Mouse (Mus musculus) forebrain, embryonic 12.5 days (tissue): ENCODE results near the gene Fat3. TPM values are rescaled to one million over a fixed set of nuclear protein-coding genes. Genes with fewer than 3 reads are reported as not detected.

ENCODE experiments used
- ATAC-seq: fragments of 200-750 bp; cut with Nextera tagmentation; 2 replicates; pipeline ENCODE4 v1.8.0; 2017; ENCODE audit warnings: moderate TSS enrichment; ENCODE audit not compliant: low FRiP score
- H3K27ac ChIP-seq: fragments of 300-500 bp; sonication (generic); 2 replicates; pipeline ENCODE4 v1.5.1; 2016; ENCODE audit warnings: mild to moderate bottlenecking
- H3K27me3 ChIP-seq: fragments of 300-500 bp; sonication (generic); 2 replicates; pipeline ENCODE4 v1.6.1; 2016; ENCODE audit warnings: mild to moderate bottlenecking
- H3K36me3 ChIP-seq: fragments of 300-500 bp; sonication (generic); replicated peaks from 2 replicates; pipeline ENCODE4 v1.6.1; 2016; ENCODE audit warnings: mild to moderate bottlenecking
- H3K4me1 ChIP-seq: fragments of 300-500 bp; sonication (generic); 2 replicates; pipeline ENCODE4 v1.6.1; 2016
- H3K4me2 ChIP-seq: fragments of 300-500 bp; sonication (generic); 2 replicates; pipeline ENCODE4 v1.6.1; 2016; ENCODE audit warnings: mild to moderate bottlenecking, moderate library complexity
- H3K4me3 ChIP-seq: fragments of 300-500 bp; sonication (generic); replicated peaks from 2 replicates; pipeline ENCODE4 v1.5.1; 2016; ENCODE audit warnings: mild to moderate bottlenecking
- H3K9ac ChIP-seq: fragments of 300-500 bp; sonication (generic); 2 replicates; pipeline ENCODE4 v1.6.1; 2016; ENCODE audit warnings: mild to moderate bottlenecking
- H3K9me3 ChIP-seq: fragments of 300-500 bp; sonication (generic); 2 replicates; pipeline ENCODE4 v1.6.1; 2016
- WGBS: fragments of 180-500 bp; shearing (Covaris S2); methylation state at CpG from one replicate; pipeline ENCODE4 v1.1.7; 2016; 5-methylcytosine and 5-hydroxymethylcytosine counted together
- polyA plus RNA-seq: library from polyadenylated mRNA; unstranded; fragments of >200 nt; fragmentation: Nextera tagmentation; extraction: Ambion mirVana; gene quantifications from 2 replicates; pipeline ENCODE4 v1.2.1, GENCODE M21; 2016

Fat3 gene
- polyA plus RNA-seq, 1 experiment from 2014 or later: 13.0 TPM

DNA sequence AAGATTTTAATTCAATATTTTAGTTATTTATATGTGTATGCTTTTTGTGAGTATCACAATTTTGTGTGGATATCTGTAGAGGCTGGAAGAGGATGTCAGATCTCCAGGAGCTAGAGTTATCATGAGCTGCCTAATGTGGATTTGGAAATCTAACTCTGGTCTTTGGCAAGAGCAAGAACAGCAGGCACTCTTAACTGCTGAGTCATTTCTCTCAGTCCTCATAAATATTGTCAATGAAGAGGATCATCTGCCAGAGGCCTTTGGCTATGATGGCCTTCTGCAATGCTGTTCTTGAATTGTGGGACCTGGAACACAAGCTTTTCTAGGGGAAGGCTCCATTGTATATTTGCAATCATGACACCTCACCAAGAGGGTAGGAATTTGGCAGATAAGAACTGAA is 529.7 kb downstream of the Fat3 start:
- Histone ChIP-seq H3K27me3 (no peaks in the 10 kb centered on the region), H3K9me3 (no peaks in the 10 kb centered on the region), H3K36me3 (peaks cover 13% of the 10 kb centered on the region), H3K4me3 (no peak overlapping the region), H3K27ac (no peak overlapping the region), H3K4me2 (no peak overlapping the region), H3K9ac (no peak overlapping the region), H3K4me1 (no peaks in the 10 kb centered on the region)
- no peak for ATAC-seq

DNA sequence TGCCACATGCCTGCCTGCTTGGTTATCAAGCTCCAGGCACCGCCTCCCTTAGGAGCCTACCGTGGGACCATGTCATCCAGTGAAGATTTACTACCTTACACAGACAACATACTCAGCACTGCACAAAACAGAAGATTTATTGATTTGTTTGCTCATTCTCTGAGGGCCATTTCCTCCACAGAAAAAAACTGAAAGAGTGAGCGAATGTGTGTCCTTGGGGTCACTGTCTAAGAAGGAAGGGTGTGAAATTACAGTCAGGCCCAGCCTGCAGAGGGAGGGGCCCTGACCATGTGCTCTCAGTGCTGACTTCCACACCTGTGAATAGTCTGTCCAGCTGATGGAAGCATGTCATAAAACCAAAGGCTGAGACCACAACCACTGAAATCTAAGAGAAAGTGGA is 536.9 kb downstream of the Fat3 start:
- Histone ChIP-seq H3K4me3 (no peak overlapping the region), H3K27me3 (no peaks in the 10 kb centered on the region), H3K9ac (no peak overlapping the region), H3K4me2 (no peak overlapping the region), H3K9me3 (no peaks in the 10 kb centered on the region), H3K4me1 (no peaks in the 10 kb centered on the region), H3K36me3 (peaks cover 14% of the 10 kb centered on the region), H3K27ac (no peak overlapping the region)
- no peak for ATAC-seq
- 84% methylated on average over 3 of the region's 3 CpGs for WGBS

DNA sequence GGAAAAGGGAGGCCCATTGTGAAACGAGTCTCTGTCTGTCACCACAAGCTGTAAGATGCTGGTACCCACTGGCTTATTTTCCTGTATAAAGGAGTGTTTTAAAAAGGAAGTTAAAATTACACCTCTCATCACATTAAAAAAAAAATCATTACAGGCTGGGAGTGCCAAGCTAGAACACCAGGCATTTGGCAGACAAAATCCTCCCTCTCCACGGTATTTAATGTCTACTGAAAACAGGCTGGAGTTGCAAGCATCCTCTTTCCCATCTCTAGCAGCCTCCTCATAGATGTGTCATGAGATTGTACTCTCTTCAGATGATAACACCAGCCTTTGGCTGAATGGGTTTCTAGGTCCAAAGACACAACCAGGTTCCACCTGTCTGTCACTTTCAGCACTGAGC is 538.2 kb downstream of the Fat3 start:
- Histone ChIP-seq H3K4me3 (no peak overlapping the region), H3K27me3 (no peaks in the 10 kb centered on the region), H3K36me3 (peaks cover 12% of the 10 kb centered on the region), H3K9ac (no peak overlapping the region), H3K4me1 (no peaks in the 10 kb centered on the region), H3K9me3 (no peaks in the 10 kb centered on the region), H3K27ac (no peak overlapping the region), H3K4me2 (no peak overlapping the region)
- ATAC-seq: no peak
- WGBS: 86% methylated on average over 2 of the region's 2 CpGs

DNA sequence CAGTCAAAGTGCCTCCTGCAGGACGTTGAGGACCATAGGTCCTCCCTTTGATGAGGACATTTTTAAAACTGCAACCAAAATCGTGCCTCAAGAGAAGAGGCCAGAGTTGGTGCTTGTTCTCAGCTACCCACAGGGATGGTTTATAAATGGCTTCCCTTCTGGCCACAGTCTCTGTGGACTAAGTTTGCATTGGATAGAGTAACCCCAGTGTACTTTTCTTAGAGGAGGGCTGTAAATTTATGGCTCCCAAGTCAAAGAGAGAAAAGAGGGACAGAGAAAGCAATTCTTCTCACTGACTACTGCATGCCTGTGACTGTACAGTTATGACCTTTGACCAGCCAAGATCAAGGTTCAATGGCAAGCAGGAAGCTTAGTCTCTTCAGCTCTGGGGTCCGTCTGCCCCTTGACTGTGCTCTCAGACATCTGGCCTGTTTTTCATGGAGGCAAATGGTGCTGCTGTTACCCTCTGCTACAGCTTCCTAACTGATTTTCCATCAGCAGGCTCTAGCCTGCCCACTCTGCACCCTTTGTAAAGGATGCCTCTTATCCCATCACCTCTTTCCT is 542.8 kb downstream of the Fat3 start:
- Histone ChIP-seq H3K4me1 (peaks cover 2% of the 10 kb centered on the region; the same call in 1 of the 2 replicates), H3K27ac (no peak overlapping the region), H3K9me3 (no peaks in the 10 kb centered on the region), H3K36me3 (peaks cover 11% of the 10 kb centered on the region), H3K4me2 (no peak overlapping the region), H3K27me3 (no peaks in the 10 kb centered on the region), H3K4me3 (no peak overlapping the region), H3K9ac (no peak overlapping the region)
- no peak for ATAC-seq
- WGBS: 63% methylated on average over 3 of the region's 3 CpGs

DNA sequence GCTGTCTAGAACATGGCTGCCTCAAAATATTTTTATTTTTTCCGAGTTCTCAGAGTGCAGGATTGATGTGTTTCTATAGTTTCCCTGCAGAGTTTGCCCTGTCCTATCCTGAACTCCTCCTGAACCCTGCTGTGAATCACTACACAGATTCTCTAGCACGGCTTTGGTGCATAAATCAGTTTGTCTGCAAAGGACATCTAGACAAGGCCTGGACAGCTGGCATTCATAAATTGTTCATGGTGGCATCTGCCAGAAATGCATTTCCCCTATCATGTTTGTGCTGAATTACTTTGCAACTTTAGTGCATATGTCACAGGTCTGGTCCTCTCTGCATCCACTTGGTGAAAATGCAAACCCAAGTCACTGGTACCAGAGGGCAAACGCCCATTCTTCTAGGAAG is 543.3 kb downstream of the Fat3 start:
- Histone ChIP-seq H3K27me3 (no peaks in the 10 kb centered on the region), H3K4me2 (no peak overlapping the region), H3K9me3 (no peaks in the 10 kb centered on the region), H3K4me1 (peaks cover 2% of the 10 kb centered on the region; the same call in 1 of the 2 replicates), H3K36me3 (peaks cover 11% of the 10 kb centered on the region), H3K4me3 (no peak overlapping the region), H3K27ac (no peak overlapping the region), H3K9ac (no peak overlapping the region)
- WGBS: 78% methylated on average over 3 of the region's 3 CpGs
- ATAC-seq: no peak

DNA sequence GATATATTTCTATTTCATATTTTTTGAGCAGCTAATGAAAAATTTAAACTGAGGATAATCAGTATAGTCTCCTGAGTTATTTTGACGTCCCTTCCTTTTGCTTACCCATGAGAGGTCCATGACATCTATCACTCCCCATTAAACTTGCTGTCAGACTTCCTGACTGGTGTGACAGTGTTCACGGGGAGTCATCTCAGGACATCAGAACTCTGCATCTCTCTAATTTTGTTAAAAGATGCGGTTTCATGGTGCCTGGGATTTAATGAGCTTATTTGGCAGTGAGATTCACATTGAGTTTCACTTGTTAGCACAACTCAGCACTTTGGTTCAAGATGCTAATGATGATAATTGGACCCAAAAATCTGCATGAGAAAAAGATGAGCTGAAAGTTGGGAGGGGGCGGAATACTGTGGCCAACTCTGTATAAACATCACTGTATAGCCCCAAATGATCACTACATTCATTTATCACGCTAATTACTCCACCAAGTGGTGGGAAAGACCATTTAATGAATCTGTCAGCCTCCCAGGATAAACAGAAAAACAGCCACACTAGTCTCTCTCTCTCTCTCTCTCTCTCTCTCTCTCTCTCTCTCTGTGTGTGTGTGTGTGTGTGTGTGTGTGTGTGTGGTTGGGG is 545.8 kb downstream of the Fat3 start:
- H3K36me3 ChIP-seq: peaks cover 11% of the 10 kb centered on the region
- H3K9me3 ChIP-seq: no peaks in the 10 kb centered on the region
- no peak overlapping the region for H3K9ac ChIP-seq
- H3K4me2 ChIP-seq: no peak overlapping the region
- H3K4me3 ChIP-seq: no peak overlapping the region
- no peak overlapping the region for H3K27ac ChIP-seq
- peaks cover 2% of the 10 kb centered on the region for H3K4me1 ChIP-seq
- peak; percentile 68; the same call in 1 of the 2 replicates for ATAC-seq
- 62% methylated on average over 5 of the region's 5 CpGs for WGBS
- H3K27me3 ChIP-seq: no peaks in the 10 kb centered on the region

DNA sequence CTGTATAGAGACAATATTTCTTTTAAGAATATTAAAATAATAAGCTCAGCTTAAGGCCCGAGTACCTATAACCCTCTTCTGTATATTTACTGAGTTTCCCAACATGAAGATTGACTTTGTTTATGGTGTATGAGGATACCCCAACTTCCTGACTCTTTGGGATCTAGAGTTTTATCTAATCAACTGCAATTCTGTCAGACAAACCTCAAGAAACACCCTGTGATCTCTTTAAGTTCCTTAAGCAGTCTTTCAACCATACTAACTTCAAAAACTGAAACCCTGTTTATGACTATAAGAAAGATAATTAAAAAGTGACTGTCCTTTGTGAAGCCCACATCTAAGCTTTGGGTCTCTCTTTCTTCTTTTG is 546.8 kb downstream of the Fat3 start:
- Histone ChIP-seq H3K4me1 (peaks cover 2% of the 10 kb centered on the region), H3K27ac (no peak overlapping the region), H3K4me3 (no peak overlapping the region), H3K9me3 (no peaks in the 10 kb centered on the region), H3K36me3 (peaks cover 3% of the 10 kb centered on the region; the same call in 1 of the 2 replicates), H3K4me2 (no peak overlapping the region), H3K9ac (no peak overlapping the region), H3K27me3 (no peaks in the 10 kb centered on the region)
- 90% methylated on average over 1 of the region's 1 CpGs for WGBS
- no peak for ATAC-seq

DNA sequence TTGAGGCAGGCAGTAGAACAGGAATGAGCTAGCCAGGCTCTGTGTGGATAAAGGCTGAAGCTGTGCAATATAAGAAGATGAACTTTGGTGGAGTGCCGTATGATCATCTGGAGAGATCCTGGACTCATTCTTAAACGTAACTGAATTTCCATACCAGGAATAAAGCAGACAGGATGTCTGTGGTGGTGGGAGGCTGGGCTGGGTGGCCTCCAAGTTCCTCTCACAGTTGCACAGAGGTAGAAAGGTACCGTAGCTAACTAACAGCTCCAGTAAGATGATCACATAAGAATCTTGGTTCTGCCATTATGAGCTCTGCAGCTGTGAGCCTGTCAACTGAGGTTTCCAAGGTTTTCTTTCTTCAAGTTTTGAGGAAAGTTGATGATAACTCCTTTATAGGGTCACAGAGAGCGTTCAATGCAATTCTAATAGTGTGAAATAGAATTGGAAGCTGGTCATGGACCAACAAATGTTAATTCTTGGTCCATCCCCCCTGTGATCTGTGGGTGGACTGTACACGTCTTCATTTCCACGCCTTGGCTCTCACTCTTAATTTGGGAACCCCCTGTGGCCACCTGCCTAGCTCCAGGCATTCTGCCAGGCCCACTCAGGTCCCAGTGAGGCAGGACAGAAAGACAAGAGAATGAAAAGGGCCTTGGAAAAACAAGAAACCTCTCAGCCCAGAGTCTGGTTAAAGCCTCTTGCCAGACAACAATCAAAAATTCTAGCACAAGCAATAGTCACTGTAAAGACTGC is 547.3 kb downstream of the Fat3 start:
- no peaks in the 10 kb centered on the region for H3K27me3 ChIP-seq
- H3K36me3 ChIP-seq: peaks cover 2% of the 10 kb centered on the region; the same call in 1 of the 2 replicates
- H3K9me3 ChIP-seq: no peaks in the 10 kb centered on the region
- no peak overlapping the region for H3K4me3 ChIP-seq
- H3K27ac ChIP-seq: no peak overlapping the region
- 77% methylated on average over 6 of the region's 6 CpGs for WGBS
- H3K4me2 ChIP-seq: no peak overlapping the region
- peaks cover 2% of the 10 kb centered on the region for H3K4me1 ChIP-seq
- ATAC-seq: no peak
- no peak overlapping the region for H3K9ac ChIP-seq

DNA sequence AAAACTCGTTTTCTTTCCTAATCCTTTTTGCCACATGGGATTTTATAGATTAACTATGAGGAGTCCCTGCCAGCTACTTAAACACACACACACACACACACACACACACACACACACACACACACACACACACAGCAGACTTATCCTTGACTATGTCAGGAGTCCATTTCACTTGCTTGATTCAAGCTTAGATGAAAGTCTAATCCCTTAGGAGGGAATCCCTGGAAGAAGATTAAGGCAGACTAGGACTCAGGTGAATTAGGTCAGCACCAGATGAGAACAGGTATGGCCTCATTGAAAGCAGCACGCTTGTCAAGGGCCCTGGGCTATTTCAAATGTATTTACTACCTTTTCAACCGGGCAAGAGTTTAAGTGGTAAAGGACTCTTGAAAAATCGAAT is 553.0 kb downstream of the Fat3 start:
- Histone ChIP-seq H3K36me3 (no peaks in the 10 kb centered on the region), H3K27me3 (no peaks in the 10 kb centered on the region), H3K9me3 (no peaks in the 10 kb centered on the region), H3K4me1 (peaks cover 8% of the 10 kb centered on the region), H3K9ac (no peak overlapping the region), H3K27ac (no peak overlapping the region), H3K4me3 (no peak overlapping the region), H3K4me2 (no peak overlapping the region)
- 82% methylated on average over 4 of the region's 4 CpGs for WGBS
- ATAC-seq: no peak

DNA sequence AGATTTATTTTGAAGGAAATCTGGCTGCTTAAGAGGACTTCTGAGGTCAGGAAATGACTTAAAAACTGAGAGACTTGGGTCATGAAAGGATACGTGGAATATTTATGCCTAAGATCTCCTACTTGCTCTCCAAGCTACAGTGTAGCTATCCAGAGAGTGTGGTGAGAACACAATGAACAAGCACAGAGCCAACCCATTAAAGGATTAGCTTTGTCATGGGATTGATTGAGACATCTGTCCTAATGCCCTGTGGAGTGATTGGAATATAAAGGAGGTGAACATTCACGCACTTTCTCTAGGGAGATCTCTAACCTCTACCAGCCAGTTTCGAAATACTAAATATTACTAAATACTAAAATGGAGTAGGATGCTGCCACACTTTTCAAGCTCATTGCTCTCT is 556.9 kb downstream of the Fat3 start:
- H3K36me3 ChIP-seq: no peaks in the 10 kb centered on the region

DNA sequence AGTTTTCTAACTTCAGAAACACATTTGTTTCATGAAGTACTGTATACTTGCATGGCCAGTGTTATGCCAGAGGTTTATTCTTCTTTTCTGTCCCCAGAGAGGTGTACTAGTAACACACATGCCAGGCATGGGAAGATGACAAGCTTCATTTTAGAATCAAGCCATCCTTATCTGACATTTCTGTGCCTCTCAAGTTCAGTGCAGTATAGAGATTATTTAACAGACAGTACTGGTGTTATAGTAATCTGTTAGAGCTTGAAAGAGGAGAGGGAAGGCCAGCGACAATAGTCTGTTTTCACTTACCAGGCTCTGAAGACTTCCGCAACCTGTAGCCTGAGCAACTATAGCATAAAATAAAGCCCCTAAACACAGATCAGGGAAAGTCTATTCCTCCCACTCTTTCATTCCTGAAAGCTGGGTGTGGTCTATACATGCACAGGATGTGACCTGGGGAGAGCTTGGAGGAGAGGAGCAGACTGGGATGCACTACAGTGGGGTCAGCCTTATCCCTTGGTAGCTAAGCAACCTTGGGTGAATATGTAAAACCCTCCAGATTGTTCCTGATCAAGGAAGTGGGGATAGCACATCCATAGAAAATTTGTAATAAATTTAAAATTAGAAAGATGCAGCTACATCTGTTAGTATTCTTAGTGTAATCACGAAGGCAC is 557.5 kb downstream of the Fat3 start:
- no peak overlapping the region for H3K4me2 ChIP-seq
- H3K9me3 ChIP-seq: no peaks in the 10 kb centered on the region
- no peak overlapping the region for H3K27ac ChIP-seq
- H3K27me3 ChIP-seq: no peaks in the 10 kb centered on the region
- ATAC-seq: no peak
- H3K4me1 ChIP-seq: peaks cover 10% of the 10 kb centered on the region; the same call in 1 of the 2 replicates
- no peak overlapping the region for H3K9ac ChIP-seq
- 86% methylated on average over 3 of the region's 3 CpGs for WGBS
- H3K4me3 ChIP-seq: no peak overlapping the region
- no peaks in the 10 kb centered on the region for H3K36me3 ChIP-seq

More for the DNA sequence above, 556.9 kb downstream of the Fat3 start:
- no peak for ATAC-seq
- WGBS: 42% methylated on average over 3 of the region's 3 CpGs
- H3K4me1 ChIP-seq: peaks cover 10% of the 10 kb centered on the region; the same call in 1 of the 2 replicates
- no peaks in the 10 kb centered on the region for H3K9me3 ChIP-seq
- no peak overlapping the region for H3K4me2 ChIP-seq
- H3K27me3 ChIP-seq: no peaks in the 10 kb centered on the region
- H3K4me3 ChIP-seq: no peak overlapping the region
- H3K9ac ChIP-seq: no peak overlapping the region
- H3K27ac ChIP-seq: no peak overlapping the region

DNA sequence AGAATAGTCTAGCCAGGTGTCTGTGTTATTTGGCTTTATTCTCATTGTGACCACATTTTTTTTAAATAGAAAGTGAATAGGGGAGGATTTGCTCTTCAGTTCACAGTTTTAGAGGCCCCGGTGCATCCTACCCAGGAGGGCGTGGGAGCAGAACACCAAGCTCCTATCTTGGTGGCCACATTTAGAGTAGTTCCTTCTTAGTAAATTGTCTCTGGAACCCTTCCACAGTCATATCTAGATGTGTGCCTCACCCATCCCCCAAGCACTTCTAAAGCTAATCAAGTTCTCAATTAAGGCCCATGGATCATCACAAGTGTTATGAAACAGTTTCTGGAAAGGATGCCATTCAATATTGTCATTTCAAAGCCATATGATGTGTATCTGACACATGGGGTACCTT is 559.3 kb downstream of the Fat3 start:
- no peaks in the 10 kb centered on the region for H3K27me3 ChIP-seq
- H3K4me2 ChIP-seq: no peak overlapping the region
- 90% methylated on average over 2 of the region's 2 CpGs for WGBS
- no peak overlapping the region for H3K27ac ChIP-seq
- peaks cover 10% of the 10 kb centered on the region; the same call in 1 of the 2 replicates for H3K4me1 ChIP-seq
- peaks cover 5% of the 10 kb centered on the region; the same call in 1 of the 2 replicates for H3K36me3 ChIP-seq
- no peak for ATAC-seq
- H3K4me3 ChIP-seq: no peak overlapping the region
- H3K9me3 ChIP-seq: no peaks in the 10 kb centered on the region
- no peak overlapping the region for H3K9ac ChIP-seq
